Mouse (Mus musculus) cerebellum, adult 11-12 months (tissue): ENCODE measurements around the gene Tsc1.

Source experiments
- DNase-seq: peaks from one replicate; pipeline ENCODE4 v3.0.0; 2022

Tsc1 gene

DNA sequence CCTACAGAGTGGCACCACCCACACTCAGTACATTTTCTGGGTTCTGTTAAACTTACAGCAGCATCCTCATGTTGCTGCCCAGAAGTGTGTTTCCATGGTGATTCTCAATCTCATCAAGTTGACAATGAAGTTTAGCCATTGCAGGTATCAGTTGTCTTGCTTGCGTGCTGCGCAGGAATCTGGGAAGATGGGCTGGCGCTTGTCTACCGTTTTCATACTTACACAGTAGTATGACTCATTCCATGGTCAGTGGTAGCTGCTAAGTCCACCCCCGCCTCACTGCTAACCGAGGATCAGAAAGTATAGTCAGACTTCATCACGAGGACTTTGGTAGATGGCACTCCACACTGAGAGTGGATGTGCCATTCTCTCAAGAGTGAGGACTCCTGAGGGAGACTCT lies 12.3 kb downstream of the Tsc1 start:
- no peak for DNase-seq

DNA sequence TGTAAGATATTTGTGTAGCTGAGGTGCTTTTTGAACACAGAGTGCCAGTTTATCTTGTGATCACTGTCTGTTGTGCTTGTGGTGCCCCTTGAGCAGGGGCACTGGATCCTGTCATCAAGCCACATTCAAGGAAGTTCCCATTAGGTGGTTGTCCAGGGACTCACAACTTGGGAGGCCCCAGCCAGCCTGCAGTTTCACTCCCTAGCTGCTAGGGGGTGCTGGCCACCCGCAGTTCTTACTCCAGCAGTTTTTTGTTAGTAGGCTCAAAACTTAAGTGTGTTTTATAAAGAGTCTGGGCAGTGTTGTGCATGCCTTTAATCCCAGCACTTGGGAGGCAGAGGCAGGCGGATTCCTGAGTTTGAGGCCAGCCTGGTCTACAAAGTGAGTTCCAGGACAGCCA lies 13.3 kb downstream of the Tsc1 start:
- DNase-seq = no peak

DNA sequence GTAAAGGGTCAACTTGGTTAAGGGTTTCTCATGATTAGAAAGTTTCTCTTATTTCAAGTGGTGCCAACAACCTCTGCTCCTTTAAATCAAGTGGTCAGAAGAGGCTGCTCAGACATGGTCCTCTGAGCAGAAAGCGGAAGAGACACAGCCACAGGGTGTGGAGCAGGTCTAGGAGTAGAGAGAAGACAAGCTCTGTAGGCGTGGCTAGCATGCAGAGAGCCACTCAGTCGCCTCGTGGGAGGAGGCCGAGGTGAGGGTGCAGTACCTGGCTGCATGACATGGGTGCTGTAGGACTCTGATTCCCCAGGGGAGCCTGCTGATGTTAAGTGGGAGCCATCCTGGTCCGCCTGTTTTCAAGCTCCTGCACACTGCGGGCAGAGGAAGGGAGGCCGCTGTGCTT lies 15.2 kb downstream of the Tsc1 start:
- no peak for DNase-seq

DNA sequence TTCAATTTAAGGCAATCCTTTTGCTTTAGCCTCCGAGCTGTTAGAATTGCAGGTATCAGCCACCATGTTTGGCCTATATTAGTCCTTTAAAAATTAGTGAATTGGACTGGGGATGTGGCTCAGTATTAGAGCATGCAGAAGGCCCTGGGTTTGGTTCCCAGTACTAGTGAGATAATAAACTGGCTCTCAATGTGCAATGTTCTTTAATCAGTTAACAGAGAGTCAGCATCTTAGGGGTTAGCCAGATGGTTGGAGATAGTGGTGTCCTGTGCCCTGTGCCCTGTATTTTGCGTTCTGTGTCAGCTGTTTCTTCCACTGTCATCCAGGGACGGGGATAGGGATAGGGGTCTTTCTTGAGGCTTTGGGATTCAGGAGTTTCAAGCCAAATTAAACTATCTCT lies 21.9 kb downstream of the Tsc1 start:
- DNase-seq = no peak

DNA sequence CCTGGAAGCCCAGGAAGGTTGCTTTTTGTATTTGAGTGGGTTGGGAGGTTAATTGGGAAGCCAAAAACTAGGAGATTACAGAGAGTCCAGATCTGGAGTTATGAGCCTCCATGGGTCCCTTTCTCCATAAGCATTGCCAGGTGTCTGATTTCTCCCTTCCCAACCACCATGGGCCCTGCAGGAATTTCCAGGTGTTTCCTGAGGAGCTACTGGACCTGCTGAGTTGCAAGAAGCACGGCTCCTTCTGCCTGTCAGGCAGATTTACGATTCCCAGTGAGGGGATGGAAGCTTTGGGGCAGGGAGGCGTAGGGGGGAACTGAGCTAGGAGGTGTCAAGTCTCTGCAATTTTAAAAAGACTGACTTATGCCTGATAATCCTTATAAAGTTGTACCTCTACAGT lies 24.8 kb downstream of the Tsc1 start:
- DNase-seq = no peak

DNA sequence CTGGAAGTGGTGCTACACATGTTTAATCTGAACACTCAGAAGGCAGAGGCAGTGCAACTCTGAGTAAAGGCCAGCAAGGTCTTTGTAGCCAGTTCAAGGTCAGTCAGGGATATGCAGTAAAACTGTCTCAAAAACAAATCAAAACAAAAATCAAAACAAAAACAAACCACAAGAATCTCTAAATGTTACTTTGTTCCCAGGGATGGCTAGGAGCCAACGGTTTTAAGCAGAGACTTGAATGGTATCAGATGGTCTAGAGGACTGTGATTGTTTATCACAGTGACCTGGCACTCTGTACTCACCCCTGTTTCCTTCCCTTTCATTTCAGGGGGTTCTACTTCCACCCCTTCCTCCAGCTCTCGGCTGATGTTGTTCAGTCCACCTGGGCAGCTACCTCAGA lies 30.4 kb downstream of the Tsc1 start:
- DNase-seq = no peak

DNA sequence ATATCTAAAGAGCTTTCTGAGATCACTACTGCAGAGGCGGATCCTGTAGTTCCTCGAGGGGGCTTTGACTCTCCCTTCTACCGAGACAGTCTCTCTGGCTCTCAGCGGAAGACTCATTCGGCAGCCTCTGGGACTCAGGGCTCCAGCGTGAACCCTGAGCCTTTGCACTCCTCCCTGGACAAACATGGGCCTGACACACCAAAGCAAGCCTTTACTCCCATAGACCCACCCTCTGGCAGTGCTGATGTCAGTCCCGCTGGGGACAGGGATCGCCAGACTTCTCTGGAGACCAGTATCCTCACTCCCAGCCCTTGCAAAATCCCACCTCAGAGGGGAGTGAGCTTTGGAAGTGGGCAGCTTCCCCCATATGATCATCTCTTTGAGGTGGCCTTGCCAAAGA lies 35.0 kb downstream of the Tsc1 start:
- DNase-seq = no peak

DNA sequence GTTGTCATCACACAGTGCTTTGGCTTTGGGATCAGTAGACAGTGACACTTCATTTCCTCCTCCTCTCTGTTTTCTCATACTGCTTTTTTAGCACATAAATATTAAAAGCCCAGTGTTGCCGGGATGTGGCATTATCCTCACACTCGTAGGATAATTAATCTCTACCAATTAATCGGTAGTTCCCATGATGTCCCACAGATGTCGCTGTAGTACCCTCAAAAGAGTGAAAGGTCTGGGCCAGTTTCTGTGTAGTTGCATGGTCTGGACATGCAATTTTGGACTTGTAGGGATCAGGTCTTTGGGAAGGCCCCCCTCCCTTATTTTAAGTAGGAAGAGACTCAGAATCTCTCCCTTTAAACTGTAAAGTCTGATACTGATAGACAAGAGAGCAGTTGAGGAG lies 39.7 kb downstream of the Tsc1 start:
- DNase-seq = no peak

DNA sequence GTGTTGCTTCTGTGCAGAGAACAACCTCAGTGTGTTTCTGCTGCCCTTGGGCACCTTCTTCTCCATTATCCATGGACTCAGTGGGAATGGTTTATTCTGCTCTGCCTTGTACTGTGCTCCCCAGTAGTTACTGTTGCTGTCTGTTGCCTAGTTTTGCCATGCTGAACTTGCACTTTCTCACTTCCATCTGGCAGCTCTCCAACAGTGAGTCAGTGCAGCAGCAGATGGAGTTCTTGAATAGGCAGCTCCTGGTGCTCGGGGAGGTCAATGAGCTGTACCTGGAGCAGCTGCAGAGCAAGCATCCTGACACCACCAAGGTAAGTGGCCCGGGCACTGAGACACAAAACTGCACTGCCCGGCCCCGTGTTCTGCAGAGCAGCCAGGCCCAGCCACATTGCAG lies 40.7 kb downstream of the Tsc1 start:
- peak; percentile 44 for DNase-seq

DNA sequence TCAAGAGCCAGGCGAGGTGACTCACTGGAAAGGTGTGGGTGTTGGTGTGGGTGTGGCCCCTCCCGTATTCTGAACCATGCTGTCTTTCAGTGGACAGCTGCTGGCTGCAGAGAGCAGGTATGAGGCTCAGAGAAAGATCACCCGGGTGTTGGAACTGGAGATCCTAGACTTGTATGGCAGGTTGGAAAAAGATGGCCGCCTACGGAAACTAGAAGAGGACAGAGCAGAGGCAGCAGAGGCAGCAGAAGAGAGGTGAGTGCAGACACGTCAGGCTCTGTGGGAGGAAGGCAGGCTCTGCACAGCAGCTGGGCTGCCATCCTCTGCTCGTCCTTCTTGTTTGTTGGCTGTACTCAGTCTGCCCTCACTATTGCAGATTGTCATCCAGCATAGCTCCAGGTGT lies 44.9 kb downstream of the Tsc1 start:
- DNase-seq = no peak

DNA sequence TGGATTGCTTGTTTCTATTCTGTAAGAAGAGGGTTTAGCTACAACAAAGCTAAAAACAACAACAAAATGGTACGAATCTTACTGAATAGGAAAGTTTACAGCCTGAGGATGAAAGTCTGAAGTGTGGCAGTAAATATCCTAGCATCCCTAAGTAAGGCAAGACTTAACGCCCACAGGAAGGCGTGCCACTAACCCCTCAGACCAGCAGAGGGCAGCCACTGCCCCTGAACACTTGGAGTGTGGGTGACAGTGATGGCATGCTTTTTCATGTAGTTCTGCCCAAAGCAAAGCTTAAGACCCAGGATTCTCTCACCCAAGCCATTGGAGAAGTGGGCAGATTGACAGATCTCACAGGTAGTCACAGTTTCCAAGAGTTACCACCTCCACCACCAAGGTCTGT lies 47.4 kb downstream of the Tsc1 start:
- no peak for DNase-seq

DNA sequence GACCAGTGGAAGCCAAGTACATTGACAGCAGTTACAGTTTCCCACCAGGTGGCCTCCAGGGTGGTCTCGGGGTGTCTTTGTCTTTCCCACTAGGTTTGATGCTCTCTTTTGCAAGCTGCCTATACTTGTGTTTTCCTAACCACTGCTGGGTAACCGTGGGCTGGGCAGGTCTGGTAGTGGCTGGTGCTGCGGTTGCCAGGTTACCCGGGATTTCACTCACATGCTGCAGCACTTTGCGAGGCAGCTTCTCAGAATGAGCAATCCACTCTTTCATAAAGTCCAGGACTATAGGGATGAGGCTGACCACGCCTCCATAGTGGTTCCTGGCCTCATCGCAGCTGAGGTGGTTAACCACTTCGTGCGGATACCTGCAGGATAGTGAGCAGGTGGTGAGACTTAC lies 51.7 kb downstream of the Tsc1 start:
- DNase-seq = no peak

DNA sequence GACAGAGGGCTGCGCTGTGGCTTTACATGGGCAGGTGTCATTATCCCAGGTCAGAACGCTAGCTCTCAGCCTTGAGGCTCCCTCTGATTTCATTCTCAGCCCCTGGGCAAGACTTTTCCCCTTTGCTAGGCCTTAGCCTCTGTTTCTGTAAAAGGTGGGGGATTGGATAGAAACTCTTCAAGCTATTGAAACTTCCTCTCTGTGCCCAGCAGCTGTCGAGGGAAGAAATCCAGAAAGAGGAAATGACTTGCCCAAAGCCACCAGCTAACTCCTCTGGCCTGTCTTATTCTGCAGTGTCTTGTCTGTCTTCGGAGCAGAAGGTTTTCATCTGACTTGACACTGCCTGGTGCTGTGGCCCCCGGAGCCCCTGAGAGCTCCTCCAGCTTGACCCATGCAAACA lies 57.5 kb downstream of the Tsc1 start:
- DNase-seq = no peak

DNA sequence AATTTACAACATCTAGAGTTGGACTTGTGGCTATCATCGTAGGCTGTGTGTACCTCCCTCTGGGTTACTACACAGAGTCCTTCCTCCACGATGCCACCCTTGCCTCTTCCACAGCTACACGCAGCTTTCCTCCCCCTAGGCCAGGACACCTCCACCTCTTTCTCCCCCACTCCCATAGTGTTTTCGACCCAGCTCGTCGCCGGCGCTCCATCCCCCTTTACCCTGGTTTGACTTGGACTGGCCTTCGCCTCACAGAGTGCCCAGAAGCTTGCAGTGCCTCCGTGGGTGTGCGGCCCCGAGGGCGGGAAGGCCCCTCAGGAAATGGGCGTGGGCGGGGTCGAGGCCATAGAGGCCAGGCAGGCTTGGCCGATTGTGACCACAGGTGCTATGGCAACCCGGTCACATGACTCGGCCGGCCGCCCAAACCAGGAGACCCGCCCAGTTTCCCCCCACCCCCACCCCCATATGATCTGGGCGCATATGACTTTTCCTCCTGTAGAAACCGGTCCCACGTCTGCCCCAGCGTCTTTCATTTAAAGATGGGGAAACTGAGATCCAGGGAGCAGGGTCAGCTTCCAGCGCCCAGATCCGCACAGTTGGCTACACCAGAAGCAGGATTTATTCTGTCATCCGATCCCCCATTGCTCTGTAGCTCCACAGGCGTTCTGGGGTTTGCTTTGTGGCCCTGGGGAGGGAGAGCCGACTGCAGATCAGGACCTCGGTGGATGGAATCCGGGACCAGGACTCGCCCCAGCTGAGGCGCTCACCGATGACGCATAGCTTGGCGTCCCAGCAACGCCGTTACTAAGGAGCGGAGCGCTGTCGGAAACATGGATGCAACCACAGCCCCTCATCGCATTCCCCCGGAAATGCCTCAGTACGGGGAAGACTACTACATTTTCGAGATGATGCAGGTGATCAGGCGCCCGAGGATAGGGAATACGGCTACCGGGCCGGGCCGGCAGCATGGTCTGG lies 58.6 kb downstream of the Tsc1 start, which contains the start of the genes Spaca9 and Ak8:
Spaca9 (minus strand) TSS at position 367 of the 975 bp plus-strand sequence.
Ak8 (plus strand) TSS at position 804 of the 975 bp plus-strand sequence.
- peak; percentile 58 for DNase-seq

DNA sequence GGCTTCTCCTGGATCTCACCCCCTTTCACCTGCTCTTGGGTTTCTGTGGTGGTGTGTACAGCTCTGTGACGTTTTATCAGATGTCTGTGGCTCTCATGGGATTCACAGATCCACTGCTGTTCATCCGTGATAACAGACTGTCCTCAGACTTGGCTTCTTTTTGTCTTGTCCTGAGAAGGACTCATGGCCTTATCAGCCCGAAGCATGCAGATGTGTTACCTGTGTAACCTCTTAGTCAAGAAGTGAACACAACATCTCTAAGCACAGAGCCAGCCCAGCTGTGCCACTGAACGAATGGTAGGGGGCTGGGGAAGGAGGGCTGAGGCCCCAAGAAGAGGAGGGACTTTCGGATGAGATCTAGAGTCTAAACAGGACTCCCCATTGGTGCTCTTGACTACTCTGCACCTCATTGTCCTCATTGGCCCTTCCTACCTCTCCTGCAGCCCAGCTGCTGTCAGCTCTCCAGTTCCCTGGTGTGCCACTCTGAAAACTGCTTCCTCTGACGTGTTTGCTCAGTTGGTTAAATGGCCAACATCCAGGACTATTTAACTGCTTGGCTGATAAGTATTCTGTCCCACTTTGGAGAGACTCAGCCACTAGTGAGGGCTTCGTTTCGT lies 60.7 kb downstream of the Tsc1 start:
- no peak for DNase-seq

DNA sequence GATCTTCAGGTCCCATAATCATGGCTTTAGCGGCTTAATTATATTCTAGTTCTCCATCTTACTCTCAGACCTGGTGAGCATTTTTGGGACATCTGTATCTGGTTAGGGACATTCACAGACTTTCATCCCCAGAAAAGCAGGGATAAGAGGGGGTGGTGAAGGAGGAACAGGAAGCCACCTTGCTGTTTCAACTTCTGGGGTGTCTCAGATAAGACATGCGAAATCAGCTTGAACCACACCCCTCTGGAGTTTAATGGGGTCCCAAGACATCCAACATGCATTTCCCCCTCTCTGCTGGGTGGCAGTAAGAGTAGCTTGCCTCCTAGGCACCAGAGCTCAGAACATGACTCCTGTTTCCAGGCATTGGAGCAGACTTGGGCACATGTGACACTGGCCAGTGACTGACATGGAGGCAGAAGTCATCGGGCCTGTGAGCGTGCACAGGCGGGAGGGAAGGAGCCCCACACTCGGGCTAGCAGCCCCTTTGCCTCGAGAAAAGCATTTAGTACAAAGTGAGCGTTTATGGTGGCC lies 65.1 kb downstream of the Tsc1 start:
- DNase-seq = no peak

DNA sequence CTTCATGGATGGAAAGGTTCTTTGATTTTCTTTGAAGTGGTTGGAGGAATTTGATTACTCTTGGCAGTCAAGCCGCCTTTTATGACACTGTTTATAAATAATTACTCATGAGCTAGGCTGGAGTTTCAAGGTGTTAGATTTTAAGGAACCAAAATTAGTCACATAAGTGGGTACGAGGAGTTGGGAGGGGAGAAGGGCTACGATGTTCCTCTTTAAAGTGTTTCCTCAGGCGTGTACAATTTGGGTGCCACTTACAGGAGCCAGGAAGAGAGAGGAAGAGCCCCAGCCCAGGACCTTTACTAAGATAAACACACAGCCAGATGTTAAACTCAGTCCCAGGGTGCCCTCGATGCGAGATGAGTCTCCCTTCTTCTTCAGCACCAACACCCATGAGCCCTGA lies 65.8 kb downstream of the Tsc1 start:
- DNase-seq = no peak

DNA sequence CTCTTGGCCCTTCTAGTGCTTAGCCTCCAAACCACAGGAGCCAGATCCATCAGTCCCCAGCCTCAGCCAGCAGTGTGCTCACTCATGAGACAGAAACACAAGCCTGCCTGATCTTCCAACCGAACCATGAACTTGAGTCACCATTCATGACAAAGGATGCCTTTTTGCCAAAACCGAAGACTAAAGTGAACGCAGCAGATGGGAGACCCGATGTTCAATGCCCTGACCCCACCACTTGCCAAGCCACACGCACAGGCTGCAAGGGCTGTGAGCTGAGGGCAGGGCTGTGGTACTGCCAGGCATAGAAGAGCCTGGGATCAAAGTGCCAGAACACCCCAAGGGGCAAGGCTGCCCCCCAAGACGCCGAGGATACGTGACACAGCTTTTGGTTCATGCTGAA lies 72.0 kb downstream of the Tsc1 start:
- DNase-seq = no peak

DNA sequence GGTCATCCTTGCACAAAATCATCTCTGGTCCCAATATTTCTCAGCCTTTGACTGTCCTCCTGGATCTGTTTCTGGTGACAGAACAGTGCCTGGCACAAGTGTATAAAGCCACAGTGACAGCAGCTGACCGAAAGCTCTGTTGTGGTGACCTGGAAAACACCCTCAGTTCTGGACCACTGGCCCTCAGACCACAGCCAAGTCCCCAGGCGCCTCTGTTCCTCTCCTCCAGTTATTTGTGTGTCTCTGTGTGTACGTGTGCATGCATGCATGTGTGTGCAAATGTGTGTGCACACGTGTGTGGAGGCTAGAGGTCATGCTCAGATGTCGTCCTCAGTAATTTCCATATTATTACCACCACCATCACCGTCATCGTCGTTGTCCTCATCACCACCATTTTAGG lies 81.4 kb downstream of the Tsc1 start:
- no peak for DNase-seq

DNA sequence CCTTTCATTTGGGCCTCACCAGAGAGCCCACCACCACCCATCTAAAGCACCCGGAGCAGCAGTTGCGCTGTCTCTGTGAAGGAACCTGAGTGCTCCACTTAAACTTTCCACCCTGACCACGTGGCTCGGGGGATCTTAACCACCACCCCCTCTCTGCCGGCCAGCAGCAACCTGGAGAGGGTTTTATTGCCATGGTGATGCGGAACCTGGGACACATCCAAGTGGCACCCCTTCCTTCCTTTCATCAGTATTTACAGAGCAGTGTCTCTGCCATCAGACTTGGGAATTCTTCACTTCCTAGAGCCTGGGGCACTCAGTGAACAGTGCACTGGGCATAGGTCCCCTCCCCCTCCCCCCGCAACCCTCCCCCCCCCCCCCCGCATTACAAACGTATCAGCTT lies 82.9 kb downstream of the Tsc1 start:
- DNase-seq = no peak

DNA sequence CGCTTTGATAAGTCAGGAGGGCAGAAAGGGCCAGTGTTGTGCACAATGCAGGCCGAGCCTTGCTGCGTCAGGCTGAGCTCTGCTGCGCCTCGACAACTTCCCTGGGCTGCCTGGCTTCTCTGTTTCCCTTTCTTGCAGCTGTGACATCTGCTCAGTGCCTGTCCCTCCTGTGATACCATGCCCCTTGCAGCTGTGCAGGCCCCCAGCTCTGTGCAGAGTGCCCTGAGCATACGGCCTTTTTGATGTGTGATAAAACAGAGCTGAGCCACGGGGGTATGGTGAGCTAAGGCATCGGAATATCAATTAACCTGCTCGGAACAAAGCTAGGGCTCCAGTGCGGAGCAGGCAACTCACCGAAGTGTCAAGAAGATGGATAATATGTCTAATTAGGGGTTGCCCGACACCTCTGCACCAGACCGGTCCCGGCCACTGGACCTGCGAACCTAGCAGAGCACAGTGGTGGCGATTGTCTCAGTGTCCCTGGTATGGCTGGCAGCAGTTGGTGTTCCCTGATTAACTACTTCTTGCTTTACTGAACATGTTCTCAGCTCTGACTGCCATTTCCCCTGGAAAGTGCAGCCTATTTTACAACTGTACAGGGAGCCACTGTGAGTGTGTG lies 86.9 kb downstream of the Tsc1 start:
- no peak for DNase-seq

DNA sequence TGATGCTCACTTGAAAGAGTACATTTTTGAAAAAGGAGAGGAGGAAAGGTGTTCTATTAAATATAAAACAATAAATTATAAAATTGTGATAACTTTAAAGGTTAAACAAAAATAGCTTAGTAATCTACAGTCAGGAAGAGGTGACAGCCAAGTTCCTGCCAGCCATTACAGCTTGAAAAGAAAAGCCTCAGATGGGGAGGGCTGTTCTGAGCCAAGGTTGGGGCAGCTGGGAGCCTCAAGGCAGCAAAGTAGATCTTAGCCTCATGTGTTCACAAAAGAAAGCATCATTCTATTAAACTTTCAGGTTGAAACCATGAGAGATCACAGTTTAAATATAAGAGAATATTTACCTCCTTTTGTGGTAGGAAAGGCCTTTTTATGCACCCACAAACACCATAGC lies 89.6 kb downstream of the Tsc1 start:
- DNase-seq = no peak

DNA sequence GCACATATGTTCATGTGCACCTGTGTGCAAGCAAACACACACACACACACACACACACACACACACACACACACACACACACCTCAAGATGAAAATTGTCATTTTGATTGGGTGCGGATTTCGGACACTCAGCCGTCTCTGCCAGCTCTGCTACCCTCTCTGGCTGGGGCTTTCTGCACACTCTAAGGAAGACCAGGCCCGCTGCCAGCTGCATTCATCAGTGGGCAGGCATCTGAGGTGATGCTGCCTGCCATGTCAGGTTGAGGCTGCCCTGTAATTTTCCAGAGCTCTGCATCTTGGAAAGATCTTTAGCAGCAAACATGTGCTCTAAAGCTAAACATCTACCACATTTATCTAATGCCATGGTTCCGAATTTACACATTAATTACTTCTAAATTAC lies 96.1 kb downstream of the Tsc1 start:
- DNase-seq = no peak

DNA sequence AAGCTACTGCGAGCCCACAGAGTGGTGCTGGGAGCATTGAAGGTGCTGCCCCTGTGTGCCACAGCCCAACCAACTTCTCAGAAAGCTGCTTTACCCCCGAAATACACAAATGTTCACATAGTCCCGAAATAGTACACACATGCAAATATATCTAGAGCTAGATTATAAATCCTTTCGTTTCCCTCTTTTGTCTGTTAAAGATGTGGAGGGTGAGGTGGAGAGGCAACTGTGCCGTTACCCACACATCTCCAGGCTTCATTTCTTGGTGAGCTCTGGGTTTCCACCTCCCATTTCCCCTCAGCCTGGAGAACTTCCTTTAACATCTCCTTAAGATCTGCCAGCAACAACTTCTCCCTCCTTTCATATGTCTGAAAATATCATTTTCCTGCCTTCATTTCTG lies 99.1 kb downstream of the Tsc1 start:
- no peak for DNase-seq
